Mouse (Mus musculus) lung, adult 2 months (tissue): ENCODE measurements around the gene Rnf39.

Source experiments
- CTCF ChIP-seq: fragments of 200-500 bp; IDR thresholded peaks from 2 replicates; pipeline ENCODE4 v1.5.1; 2011; ENCODE audit warnings: mild to moderate bottlenecking, low read length, control low read depth; ENCODE audit not compliant: insufficient read depth
- POLR2A ChIP-seq: fragments of 200-500 bp; IDR thresholded peaks from 2 replicates; pipeline ENCODE4 v1.6.1; 2011; ENCODE audit warnings: low read depth, mild to moderate bottlenecking, control low read depth, low read length, borderline replicate concordance; ENCODE audit errors: extremely low read depth

- no peak for TF ChIP-seq CTCF
- no peak for TF ChIP-seq POLR2A
Measured at GRCm38 (mm10) chr17:36903651-36904050, 39.1 kb upstream of the Rnf39 start.
